Mouse (Mus musculus) heart, adult 8-10 months (tissue): ENCODE measurements around the gene Igdcc3. TPM values are rescaled to one million over a fixed set of nuclear protein-coding genes. Genes with fewer than 3 reads are reported as not detected.
"Not testable (repeated sequence)": the region's sequence is repeated elsewhere in the genome, so short reads cannot be mapped to it uniquely, and the experiment has no call there.

Experiments used
- DNase-seq: peaks from one replicate; pipeline ENCODE4 v3.0.0; 2022; ENCODE audit warnings: low spot score
- total RNA-seq, 4 experiments: library from RNA; stranded (reverse); gene quantifications; 2 replicates each; pipeline ENCODE4 v1.2.4; 2022

Igdcc3 gene
- total RNA-seq, 4 experiments from 2014 or later, result 0.09 to 0.19 TPM; not detected in 2

- DNase-seq, result no peak
Measured at GRCm38 (mm10) chr9:65202165-65202754, 61.3 kb downstream of the Igdcc3 start.

- no peak for DNase-seq
Measured at GRCm38 (mm10) chr9:65205049-65205815, 64.2 kb downstream of the Igdcc3 start.

DNA sequence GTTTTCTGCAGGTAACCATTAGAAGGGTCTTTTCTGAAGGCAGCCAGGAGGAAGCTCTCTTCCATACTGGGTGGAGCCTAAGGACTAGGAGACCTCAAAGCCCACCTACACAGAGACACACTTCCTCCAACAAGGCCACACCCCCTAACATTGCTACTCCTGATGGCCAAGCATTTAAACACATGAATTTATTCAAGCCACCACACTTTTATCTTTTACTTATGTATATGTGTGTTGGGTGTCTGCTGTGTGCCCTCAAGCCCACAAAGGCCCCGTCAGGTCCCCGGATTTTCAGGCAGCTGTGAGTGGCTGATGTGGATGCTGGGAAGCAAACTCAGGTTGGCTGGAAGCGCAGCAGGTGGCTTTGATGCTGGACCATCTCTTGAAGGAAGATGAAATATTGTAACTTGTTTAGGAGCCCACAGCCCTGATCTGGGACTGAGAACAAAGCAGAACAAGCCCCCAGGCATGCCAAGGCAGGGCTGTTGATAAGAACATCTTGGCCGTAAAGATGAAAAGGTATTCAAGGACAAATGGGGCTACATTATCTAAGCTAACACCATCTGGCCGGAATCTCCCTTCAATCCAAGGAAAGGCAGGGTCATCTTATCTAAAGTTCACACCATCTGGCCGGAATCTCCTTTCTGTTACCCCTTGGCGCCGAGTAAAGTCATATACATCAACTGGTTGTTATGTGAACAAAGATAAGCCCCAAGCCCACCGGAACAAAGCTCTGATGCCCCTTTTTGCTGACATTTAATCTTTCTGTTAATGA is 66.2 kb downstream of the Igdcc3 start:
- not testable (repeated sequence) for DNase-seq

DNA sequence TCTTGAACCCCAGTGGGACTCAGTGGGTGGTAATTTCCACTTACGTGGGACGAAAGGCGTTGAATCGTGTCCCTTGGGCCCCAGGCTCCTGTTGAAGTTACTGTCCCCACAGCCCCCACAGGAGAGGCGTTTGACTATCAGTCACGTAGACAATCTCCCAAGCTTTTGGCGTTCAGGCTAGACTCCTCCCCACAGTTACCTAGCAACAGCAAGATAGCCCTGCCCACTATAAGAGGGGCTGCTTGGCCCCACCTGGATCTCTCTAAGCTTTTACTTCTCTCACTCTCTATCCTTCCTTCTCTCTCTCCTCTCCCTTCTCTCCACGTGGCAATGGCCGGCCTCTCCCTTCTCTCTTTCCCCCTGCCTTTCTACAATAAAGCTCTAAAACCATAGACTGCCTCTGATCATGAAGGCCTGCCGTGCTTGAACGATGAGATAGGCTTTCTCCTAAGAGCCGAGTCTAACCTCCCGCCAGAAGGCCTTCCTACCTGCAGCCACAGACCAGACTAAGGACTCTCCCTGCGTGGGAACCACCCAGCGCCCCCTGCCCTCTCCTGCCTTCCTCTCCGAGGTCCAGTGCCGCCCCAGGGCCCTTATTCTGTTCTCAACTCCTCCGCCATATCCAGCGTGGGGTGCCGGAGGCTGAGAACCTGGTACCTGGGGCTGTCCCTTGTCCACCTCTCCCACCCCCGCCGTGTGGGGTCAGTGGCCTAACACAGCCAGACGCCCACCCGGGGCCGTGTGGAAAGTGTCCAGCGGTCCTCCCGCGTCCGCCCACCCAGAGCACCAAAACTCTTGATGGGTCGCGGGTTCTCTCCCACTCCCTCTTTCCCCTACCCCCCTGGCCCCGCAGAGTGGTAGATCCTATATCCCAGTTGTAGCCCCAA is 67.5 kb downstream of the Igdcc3 start:
- no peak for DNase-seq

GRCm38 (mm10) chr9:65211598-65211997 is 70.6 kb downstream of the Igdcc3 start:
- DNase-seq, result no peak

- peak; percentile 73 for DNase-seq
Measured at GRCm38 (mm10) chr9:65214425-65214777, 73.4 kb downstream of the Igdcc3 start.

DNA sequence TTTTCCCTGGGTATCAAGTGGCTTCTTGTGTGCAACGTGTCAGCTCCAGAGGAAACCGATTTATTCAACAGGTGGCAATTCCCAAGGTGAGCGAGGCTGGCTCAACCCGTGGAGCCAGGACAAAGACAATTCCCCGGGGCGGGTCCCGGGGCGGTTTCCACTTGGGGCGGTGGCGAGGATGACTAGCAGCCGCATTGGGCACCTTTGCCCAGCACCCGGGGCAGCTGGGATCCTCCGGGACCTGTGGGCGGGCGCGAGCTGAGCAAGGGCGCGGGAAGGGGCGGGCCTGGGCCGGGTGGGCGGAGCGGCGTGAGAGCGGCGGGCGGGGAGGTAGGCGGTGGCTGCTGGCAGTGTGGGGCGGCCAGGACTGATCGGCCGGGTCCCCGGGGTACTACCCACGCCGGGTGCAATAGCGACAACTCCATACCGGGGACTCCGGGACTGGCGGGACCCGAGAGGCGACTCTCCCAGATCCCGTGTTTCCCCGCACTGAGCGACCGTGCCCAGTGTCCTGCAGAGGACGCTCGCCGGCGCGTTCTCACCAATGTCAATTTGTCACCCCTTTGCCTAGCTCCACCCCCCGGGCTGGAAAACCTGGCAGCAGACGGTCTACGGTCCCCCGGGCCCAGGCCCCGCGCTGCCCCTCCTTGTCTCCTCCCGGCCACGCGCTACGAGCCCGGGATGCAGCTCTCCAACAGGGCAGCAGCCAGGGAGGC is 73.9 kb downstream of the Igdcc3 start:
- DNase-seq, result peak; percentile 84

DNA sequence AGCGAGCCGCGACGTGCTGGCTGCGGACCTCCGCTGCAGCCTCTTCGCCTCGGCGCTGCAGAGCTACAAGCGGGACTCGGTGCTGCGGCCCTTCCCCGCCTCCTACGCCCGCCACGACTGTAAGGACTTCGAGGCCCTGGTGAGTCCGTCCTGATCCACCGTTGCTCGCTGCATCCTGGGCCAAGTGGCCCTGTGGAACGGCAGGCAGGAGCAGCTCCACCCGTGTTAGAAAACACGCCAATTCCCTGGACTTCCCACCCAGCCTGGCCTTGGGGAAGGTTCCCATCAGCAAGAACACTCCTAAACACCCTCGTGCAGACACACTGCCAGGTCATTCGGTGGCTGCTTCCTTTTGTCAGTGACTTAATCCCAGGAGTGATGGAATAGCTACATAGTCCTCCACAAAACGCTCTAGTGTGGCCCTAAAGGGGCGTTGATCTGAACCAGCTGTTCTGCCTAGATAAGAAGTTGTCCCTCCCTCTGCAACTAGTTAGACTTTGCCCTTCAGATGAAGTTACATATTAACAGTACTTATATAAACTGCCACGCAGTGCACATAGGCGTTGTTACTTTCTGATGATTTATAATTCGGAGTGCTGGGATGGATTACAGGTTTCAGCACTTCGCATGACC is 74.6 kb downstream of the Igdcc3 start:
- DNase-seq, result no peak

DNA sequence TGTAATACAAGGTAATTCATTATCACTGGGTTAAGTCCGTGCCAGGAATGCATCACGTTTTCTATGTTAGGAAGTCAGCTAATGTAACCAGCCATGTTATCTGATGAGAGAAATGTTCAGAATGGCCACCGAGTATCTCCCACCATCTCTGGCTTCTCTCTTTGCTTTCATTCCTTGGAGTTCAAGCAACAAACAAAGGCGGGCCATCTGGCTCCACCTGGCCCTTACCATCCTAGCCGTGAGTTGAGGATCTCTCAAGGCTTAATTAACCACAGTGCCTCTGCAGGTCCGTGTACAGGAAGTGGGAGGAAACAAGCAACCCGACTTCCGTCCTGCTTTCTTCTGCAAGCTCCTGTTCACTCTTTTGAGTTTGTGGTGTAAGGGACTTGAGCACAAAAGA is 76.0 kb downstream of the Igdcc3 start:
- no peak for DNase-seq

- no peak for DNase-seq
Measured at GRCm38 (mm10) chr9:65217661-65218060, 76.7 kb downstream of the Igdcc3 start.

DNA sequence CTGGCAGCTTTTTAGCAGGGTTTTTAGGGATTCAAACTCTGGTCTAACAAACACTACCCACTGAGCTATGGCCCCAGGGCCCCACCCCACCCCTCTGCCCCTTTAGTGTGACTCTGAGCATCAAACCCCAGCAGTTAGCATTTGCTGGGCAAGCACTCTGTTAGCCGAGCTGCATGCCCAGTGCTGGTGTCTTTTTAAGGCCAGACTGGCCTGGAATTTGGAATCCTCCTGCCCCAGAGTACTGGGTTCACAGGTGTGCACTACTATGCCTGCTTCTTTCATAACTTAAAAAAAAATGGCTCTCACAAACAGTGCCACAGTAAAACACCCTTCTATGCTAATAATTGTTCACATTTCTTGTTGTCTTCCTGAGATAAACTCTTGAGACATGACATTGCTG is 77.9 kb downstream of the Igdcc3 start:
- no peak for DNase-seq

GRCm38 (mm10) chr9:65220398-65220797 is 79.4 kb downstream of the Igdcc3 start:
- not testable (repeated sequence) for DNase-seq

GRCm38 (mm10) chr9:65223927-65224326 is 82.9 kb downstream of the Igdcc3 start:
- no peak for DNase-seq

DNA sequence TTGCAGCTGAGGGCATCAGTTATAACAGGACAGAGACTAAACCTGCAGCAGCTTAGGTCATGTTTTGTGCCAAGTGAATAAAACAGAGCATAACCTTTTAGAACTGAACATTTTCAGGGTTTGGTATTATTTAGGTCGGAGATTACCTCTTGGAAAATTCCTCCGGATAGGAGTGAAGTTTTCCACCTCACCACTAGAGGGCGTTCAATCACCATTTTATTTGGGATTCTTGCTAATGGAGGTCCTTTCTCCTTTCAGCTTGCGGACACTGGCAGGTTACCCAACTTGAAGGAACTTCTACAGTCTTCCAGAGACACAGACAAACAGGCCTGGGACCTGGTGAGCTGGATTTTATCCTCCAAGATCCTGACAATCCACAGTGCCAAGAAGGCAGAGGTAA is 84.8 kb downstream of the Igdcc3 start:
- no peak for DNase-seq

DNA sequence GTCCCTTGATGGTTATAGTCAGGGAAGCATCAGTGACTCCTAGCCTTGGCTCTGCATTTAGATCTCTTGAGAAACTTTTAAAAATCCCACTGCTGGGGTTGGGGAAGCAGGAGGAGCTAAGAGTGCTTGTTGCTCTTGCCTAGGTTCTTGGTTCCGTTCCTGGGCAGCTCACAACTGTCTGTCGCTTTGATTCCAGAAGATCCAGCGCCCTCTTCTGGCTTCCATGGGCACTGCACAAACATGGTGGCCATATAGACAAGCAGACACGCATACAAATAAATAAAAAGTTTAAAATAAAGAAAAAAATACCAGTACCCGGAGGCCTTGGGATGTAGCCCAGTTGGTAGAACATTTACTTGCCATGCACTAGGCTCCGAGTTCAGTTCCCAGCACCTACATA is 89.3 kb downstream of the Igdcc3 start:
- no peak for DNase-seq

- DNase-seq, result no peak
Measured at GRCm38 (mm10) chr9:65231284-65231683, 90.3 kb downstream of the Igdcc3 start.

DNA sequence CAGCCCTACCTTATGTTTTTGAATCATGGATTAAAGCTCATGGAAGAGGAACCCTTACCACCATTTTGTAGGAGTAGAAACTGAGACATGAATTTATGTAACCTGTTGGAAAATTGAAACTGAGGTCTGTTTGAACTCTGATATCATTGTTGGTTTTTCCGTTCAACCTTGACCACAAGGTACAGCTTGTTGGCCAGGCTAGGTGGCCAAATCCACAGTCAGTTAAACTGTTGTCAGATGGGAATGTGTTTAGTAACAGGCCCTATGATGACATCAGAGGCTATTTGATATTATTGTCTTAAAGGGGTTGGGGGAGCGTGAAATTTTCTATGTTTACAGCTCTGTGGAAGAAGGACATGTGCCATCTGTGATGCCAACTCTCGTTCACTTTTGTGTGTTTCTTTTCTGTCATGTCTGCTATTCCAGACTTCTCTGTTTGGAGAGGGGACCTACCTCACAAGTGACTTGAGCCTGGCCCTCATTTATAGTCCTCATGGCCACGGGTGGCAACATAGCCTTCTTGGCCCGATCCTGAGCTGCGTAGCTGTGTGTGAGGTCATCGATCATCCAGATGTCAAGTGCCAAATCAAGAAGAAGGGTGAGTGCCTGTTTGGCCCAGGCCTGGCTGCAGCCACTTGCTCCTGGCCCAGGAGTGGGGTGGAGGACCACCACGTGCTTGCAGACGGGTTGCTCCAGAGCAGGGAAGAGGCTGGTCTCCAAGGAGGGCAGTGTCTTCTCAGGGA is 92.4 kb downstream of the Igdcc3 start:
- no peak for DNase-seq

DNA sequence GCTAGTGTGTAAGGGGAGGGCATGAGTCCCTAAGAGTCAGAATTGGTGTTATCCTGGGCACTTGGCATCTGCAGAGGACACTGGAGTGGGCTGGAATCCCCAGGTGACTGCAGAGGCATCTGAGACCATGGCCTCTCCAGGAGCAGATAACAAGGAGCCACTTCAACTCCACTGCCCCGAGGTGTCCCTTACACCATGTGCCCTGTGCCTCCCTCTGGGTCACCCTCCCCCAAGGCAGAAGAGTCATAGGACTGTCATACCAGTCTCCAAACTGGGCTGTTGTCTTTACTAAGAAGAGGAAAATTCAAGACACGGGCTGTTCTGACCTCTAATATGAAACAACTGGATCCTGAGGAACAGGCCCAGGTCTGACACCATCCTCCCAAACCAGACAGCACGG is 93.7 kb downstream of the Igdcc3 start:
- DNase-seq, result no peak
